Mouse (Mus musculus): ENCODE results near the gene Ripor1. TPM values are rescaled to one million over a fixed set of nuclear protein-coding genes. Genes with fewer than 3 reads are reported as not detected.
"Not testable (repeated sequence)": the region's sequence is repeated elsewhere in the genome, so short reads cannot be mapped to it uniquely, and the experiment has no call there.

Ripor1 gene
- 18.6 and 18.7 TPM in 2 replicates for polyA plus RNA-seq (2015; fragmentation: Nextera tagmentation; extraction: Ambion mirVana)

DNA sequence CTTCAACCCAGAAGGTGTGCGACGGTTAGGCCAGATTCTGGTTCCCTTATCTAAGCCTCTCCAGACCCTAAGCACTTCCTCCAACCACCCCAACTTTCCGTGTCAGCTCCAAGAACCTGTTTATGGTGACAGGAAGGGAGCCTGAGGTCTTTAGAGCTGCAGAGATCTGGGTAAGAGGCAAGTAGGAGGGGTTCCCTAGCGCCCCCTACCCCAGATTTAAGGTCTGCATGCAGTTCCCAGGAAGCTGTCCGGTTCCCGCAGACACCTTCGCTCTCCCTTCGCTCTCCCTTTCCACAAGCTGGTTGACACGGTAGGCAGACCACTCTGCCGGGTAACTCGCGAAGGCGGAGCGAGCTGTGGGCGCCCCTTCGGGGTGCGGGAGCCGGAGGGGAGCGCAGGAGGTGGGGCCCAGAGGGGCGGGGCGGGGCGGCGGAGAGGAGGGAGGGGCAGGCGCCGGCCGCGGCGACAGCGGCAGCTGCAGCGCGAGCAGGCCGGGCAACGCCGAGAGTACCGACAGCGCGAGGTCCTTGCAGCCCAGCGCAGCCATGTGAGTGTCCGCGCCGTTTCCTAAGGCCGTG is at the start of gene Ripor1:
TSS of gene Ripor1 (plus strand) at position 452 of the 578 bp plus-strand sequence.
- H3K4me3 ChIP-seq, result peak within 1 kb of the TSS; percentile 82
- peak within 1 kb of the TSS; percentile 89 for H3K9ac ChIP-seq
- H3K27ac ChIP-seq, result peak within 1 kb of the TSS; percentile 83
- no peaks in the 10 kb centered on the region for H3K36me3 ChIP-seq
- no peaks in the 10 kb centered on the region for H3K9me3 ChIP-seq
- H3K4me1 ChIP-seq, result peaks cover 25% of the 10 kb centered on the region
- peak within 1 kb of the TSS; percentile 98 for H3K4me2 ChIP-seq
- under 1% methylated on average over 41 of the region's 42 CpGs for WGBS
- peak; percentile 75 for ATAC-seq (ENCODE audit: insufficient number of reproducible peaks, insufficient read depth, low FRiP score, low TSS enrichment, low read depth)
- H3K27me3 ChIP-seq, result no peaks in the 10 kb centered on the region

DNA sequence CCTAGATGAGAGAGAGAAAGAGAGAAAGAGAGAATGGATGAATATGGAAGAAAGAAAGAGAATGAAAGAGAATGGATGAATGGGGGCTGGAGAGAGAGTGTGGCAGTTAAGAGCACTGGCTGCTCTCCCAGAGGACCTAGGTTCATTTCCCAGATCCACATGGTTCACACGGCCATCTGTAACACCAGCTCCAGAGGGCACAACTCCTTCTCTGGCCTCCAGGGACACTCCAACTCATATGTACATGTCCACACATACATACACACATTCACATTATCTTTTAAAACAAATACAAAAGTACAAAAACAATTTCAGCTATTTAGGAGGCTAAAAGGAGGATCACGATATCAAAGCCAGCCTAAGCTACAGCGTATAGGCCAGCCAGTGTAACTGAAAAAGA is 42.2 kb upstream of the Ripor1 start:
- H3K4me3 ChIP-seq, result no peak overlapping the region
- H3K9ac ChIP-seq, result no peak overlapping the region
- peaks cover 5% of the 10 kb centered on the region; the same call in 1 of the 2 replicates for H3K36me3 ChIP-seq
- H3K4me2 ChIP-seq, result no peak overlapping the region
- peaks cover 24% of the 10 kb centered on the region for H3K4me1 ChIP-seq
- H3K27ac ChIP-seq, result no peak overlapping the region
- H3K27me3 ChIP-seq, result peaks cover 8% of the 10 kb centered on the region; the same call in 1 of the 2 replicates
- 82% methylated on average over 3 of the region's 3 CpGs for WGBS
- H3K9me3 ChIP-seq, result no peaks in the 10 kb centered on the region
- no peak for ATAC-seq (ENCODE audit: insufficient number of reproducible peaks, insufficient read depth, low FRiP score, low TSS enrichment, low read depth)

DNA sequence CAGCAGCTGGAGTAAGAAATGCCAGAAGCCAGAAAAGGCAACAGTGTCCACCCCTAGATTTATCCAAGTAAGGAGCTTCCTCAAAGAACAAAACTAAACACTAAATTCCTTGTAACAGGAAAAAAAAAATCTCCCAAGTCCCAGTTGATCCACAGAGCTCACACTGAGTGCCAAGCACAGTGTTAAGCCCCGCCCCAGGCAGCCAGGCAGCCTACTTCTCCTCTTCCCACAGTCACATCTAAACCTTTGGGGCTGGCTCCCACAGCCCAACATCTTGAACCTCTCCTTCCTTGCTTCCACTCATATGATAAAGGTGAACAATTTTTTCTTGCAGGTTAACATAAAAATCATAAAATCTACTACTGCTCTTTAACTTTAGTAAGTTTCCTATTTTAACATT is 41.2 kb upstream of the Ripor1 start:
- 0 out of 2 replicates have a peak overlapping the region, but pooled peaks have one; percentile 6 for H3K9ac ChIP-seq
- no peaks in the 10 kb centered on the region for H3K9me3 ChIP-seq
- peaks cover 24% of the 10 kb centered on the region for H3K4me1 ChIP-seq
- ATAC-seq (ENCODE audit: insufficient number of reproducible peaks, insufficient read depth, low FRiP score, low TSS enrichment, low read depth), result no peak
- peaks cover 5% of the 10 kb centered on the region; the same call in 1 of the 2 replicates for H3K36me3 ChIP-seq
- no peak overlapping the region for H3K4me2 ChIP-seq
- no peak overlapping the region for H3K27ac ChIP-seq
- H3K27me3 ChIP-seq, result peaks cover 8% of the 10 kb centered on the region; the same call in 1 of the 2 replicates
- H3K4me3 ChIP-seq, result no peak overlapping the region
- WGBS, result 87% methylated on average over 1 of the region's 1 CpGs

DNA sequence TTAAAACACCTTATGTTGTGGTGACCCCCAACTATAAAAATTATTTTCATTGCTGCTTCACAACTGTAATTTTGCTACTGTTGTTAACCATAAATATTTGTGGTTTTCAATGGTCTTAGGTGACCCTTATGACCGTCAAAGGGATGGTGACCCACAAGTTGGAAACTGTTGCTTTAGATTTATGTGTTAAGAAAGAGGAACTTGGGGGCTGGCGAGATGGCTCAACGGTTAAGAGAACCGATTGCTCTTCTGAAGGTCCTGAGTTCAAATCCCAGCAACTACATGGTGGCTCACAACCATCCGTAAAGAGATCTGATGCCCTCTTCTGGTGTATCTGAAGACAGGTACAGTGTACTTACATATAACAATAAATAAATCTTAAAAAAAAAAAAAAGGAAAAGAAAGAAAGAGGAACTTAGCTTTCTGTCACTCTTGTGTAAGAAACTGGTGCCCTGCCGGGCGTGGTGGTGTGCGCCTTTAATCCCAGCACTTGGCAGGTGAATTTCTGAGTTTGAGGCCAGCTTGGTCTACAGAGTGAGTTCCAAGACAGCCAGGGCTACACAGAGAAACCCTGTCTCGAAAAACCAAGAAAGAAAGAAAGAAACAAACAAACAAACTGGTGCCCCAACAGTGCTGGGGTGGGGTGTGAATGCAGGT is 40.4 kb upstream of the Ripor1 start:
- peak overlapping the region; percentile 93 for H3K9ac ChIP-seq
- 82% methylated on average over 9 of the region's 9 CpGs for WGBS
- H3K4me3 ChIP-seq, result peak overlapping the region; percentile 91
- H3K27me3 ChIP-seq; H3K9me3 ChIP-seq; H3K36me3 ChIP-seq; H3K27ac ChIP-seq; ATAC-seq (ENCODE audit: insufficient number of reproducible peaks, insufficient read depth, low FRiP score, low TSS enrichment, low read depth): not testable (repeated sequence)
- peaks cover 24% of the 10 kb centered on the region for H3K4me1 ChIP-seq
- peak overlapping the region; percentile 87 for H3K4me2 ChIP-seq

DNA sequence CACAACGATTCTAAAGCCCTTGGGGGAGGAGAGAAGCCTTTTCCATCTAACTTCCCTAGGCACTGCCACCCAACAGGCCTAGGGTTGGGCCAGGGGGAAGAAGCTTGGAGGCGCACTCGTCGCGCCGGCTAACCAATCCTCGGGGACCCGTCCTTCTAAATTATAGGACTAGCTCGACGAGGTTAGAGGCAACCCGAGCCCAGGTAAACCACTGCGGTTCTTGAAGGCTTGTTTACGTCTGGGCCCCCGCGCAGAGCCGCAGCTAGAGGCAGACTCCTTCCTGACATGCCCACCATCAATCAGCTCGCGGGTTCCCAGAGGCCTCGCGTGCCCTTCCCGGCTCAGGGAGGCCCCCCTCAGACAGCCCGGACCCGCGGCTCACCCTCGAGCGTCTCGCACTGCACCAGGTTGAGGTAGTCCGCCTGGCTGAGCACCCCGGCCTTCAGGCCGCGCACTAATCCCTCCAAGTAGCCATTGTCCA is 39.6 kb upstream of the Ripor1 start:
- H3K27ac ChIP-seq, result peak overlapping the region; percentile 80

DNA sequence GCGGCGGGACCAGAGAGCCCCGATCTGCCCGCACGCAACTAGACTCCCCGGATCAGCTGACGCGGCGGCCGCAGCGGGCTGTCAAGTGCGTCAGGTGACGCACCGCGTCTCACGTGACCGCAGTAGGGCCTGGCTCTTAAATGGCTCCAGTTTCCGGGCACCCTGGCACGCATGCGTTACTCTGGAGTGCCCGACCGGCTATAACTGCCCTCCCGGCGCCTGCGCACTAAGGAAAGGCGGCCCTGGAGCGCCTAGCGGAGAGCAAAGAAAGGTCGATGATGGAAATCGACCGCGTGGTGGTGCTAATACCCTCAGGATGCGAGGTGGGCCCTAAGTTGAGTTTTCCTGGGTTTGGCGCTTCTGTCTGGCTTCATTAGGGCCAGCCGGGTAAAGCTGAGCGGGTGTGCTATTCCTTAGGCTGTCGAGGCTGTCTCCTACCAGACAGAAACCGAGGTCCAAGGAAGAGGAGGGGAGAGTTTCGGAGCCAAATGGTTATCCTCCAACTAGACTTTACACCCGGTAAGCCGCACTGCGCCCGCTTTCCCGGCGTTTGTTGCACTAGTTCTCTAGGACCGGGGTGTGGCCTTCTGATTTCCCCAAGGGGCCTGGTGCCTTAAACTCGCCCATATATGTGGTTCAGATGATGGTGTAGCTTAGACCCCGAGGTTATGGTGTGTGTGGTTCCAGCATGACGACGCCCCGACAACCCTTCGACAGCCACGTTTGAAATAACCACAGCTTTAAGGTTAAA is 38.9 kb upstream of the Ripor1 start, which contains the start of gene Atp6v0d1:
TSS of gene Atp6v0d1 (minus strand) at position 96 of the 751 bp plus-strand sequence.
- peak within 1 kb of the TSS; percentile 80 for H3K27ac ChIP-seq
- H3K9me3 ChIP-seq, result no peaks in the 10 kb centered on the region
- 3% methylated on average over 51 of the region's 53 CpGs for WGBS

More for the DNA sequence above, 39.6 kb upstream of the Ripor1 start:
- peak; percentile 56 for ATAC-seq (ENCODE audit: insufficient number of reproducible peaks, insufficient read depth, low FRiP score, low TSS enrichment, low read depth)
- peaks cover 5% of the 10 kb centered on the region; the same call in 1 of the 2 replicates for H3K36me3 ChIP-seq
- peak overlapping the region; percentile 87 for H3K4me2 ChIP-seq
- peak overlapping the region; percentile 93 for H3K9ac ChIP-seq
- peaks cover 24% of the 10 kb centered on the region for H3K4me1 ChIP-seq
- peak overlapping the region; percentile 91 for H3K4me3 ChIP-seq
- 1% methylated on average over 31 of the region's 31 CpGs for WGBS
- H3K9me3 ChIP-seq, result no peaks in the 10 kb centered on the region
- H3K27me3 ChIP-seq, result peaks cover 8% of the 10 kb centered on the region; the same call in 1 of the 2 replicates

DNA sequence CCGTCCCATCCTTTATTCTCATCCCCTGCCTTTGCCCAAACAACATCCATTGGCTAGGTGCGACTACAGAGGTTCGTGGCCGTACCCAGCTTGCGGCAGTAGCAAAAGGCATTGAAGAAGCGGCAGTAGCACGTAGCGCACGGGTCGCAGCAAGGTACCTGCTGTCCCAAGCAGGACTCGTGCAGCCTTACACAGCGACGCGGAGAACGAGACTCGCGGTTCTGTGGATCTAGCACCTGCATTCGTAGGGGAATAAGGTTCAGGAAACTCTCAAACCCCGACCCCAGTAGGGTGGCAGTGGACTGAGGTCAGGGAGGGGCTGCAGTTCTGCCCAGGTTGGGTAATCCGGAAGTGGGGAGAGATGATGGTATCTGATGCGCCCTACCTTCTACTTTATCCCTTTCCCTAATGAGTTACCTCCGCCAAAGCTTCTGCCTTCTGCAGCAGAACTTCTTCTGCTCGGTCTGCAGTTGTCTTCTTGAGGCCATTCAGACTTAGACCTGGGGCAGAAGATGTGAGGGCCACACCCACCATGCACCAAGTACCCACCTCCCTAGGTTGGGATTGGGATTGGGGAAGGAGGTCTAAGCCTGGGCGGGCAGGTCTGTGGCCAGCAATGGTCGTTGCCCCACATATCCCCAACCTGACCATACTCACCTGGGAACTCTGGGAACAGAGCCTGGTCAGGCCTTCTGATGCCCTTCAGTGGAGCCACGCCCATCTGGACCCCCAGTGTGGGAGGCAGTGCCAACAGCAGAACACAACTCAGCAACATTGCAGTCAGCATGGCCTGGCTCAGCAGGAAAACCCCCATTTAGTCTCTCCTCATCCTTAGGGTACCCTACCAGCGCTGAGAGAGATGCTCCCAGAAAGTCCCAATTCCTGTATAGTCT is 38.1 kb upstream of the Ripor1 start:
- no peak overlapping the region for H3K27ac ChIP-seq
- H3K4me1 ChIP-seq, result peaks cover 24% of the 10 kb centered on the region
- H3K4me3 ChIP-seq, result peak overlapping the region; percentile 91
- WGBS, result 31% methylated on average over 27 of the region's 27 CpGs
- H3K9ac ChIP-seq, result peak overlapping the region; percentile 93
- peaks cover 4% of the 10 kb centered on the region; the same call in 1 of the 2 replicates for H3K36me3 ChIP-seq
- H3K9me3 ChIP-seq, result no peaks in the 10 kb centered on the region
- H3K27me3 ChIP-seq, result peaks cover 8% of the 10 kb centered on the region; the same call in 1 of the 2 replicates
- H3K4me2 ChIP-seq, result peak overlapping the region; percentile 87
- no peak for ATAC-seq (ENCODE audit: insufficient number of reproducible peaks, insufficient read depth, low FRiP score, low TSS enrichment, low read depth)

More for the DNA sequence above, 38.9 kb upstream of the Ripor1 start, which contains the start of gene Atp6v0d1:
- Histone ChIP-seq H3K4me2 (peak within 1 kb of the TSS; percentile 87), H3K36me3 (peaks cover 5% of the 10 kb centered on the region; the same call in 1 of the 2 replicates), H3K4me3 (peak within 1 kb of the TSS; percentile 91), H3K4me1 (peaks cover 24% of the 10 kb centered on the region), H3K9ac (peak within 1 kb of the TSS; percentile 93), H3K27me3 (peaks cover 8% of the 10 kb centered on the region; the same call in 1 of the 2 replicates)
- peak; percentile 97 for ATAC-seq (ENCODE audit: insufficient number of reproducible peaks, insufficient read depth, low FRiP score, low TSS enrichment, low read depth)

DNA sequence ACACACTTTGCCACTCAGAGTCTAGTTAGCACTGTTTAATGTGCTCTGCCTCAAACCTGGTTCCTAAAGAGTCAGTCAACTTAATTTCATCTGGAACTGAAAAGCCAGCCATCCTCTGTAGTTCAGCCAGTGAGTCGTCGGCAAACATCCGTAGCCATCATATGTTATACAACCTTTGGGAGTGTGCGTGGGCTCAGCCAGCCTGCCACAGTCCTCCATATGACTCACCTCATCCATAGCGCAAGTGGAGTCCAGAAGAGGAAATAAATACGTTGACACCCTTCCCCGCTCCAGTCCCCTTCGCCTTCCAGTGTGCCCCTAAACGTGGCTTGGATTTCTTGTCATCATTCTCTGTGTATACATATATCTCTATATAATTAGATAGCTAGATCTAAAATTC is 33.2 kb upstream of the Ripor1 start:
- 87% methylated on average over 9 of the region's 9 CpGs for WGBS
- Histone ChIP-seq H3K4me1 (peaks cover 5% of the 10 kb centered on the region), H3K9me3 (no peaks in the 10 kb centered on the region), H3K4me3 (no peak overlapping the region), H3K27me3 (peaks cover 8% of the 10 kb centered on the region; the same call in 1 of the 2 replicates), H3K9ac (no peak overlapping the region), H3K36me3 (no peaks in the 10 kb centered on the region), H3K27ac (no peak overlapping the region), H3K4me2 (no peak overlapping the region)
- ATAC-seq (ENCODE audit: insufficient number of reproducible peaks, insufficient read depth, low FRiP score, low TSS enrichment, low read depth), result no peak

DNA sequence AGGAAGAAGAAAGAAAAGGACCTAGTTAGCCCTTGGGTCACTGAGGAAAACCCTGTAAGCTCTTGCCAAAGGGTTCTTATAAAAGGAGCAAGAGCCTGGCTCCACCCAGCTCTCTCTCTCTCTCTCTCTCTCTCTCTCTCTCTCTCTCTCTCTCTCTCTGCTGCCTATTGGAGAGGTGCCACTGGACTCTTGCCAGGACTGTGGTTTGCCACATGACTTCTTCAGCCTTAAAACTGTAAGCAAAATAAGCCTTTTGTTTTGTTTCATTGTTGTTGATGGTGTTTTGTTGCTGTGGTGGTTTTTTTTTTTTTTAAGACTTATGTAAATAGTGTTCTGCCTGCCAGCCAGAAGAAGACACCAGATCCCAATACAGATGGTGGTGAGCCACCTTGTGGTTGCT is 31.6 kb upstream of the Ripor1 start:
- H3K9me3 ChIP-seq, result no peaks in the 10 kb centered on the region
- no peaks in the 10 kb centered on the region for H3K4me1 ChIP-seq
- no peak for ATAC-seq (ENCODE audit: insufficient number of reproducible peaks, insufficient read depth, low FRiP score, low TSS enrichment, low read depth)
- H3K4me2 ChIP-seq, result no peak overlapping the region
- H3K4me3 ChIP-seq, result no peak overlapping the region
- no peaks in the 10 kb centered on the region for H3K27me3 ChIP-seq
- no peak overlapping the region for H3K27ac ChIP-seq
- H3K9ac ChIP-seq, result no peak overlapping the region
- H3K36me3 ChIP-seq, result no peaks in the 10 kb centered on the region

DNA sequence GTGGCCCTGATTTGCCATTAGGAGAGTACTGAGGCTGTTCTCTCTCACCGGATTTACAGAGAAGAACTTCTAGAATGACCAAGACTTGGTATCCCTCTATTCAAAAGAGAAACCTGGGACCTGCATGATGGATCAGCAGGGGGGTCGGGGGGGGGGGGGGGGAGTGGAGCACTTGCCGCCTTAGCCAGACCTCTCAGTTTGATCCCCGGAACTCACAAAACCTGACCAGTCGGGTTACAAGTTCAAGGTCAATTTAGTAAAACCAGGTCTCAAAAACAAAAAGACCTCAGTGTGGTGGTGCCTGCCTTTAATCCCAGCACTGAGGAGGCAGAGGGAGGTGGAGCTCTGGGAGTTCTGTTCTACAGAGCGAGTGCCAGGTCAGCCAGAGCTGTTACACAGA is 30.3 kb upstream of the Ripor1 start:
- Histone ChIP-seq H3K27me3 (no peaks in the 10 kb centered on the region), H3K36me3 (no peaks in the 10 kb centered on the region), H3K9ac (no peak overlapping the region), H3K4me3 (no peak overlapping the region), H3K4me2 (no peak overlapping the region), H3K4me1 (no peaks in the 10 kb centered on the region), H3K9me3 (no peaks in the 10 kb centered on the region), H3K27ac (no peak overlapping the region)
- no peak for ATAC-seq (ENCODE audit: insufficient number of reproducible peaks, insufficient read depth, low FRiP score, low TSS enrichment, low read depth)
- WGBS, result 36% methylated on average over 6 of the region's 6 CpGs

Data from embryonic facial prominence, embryonic 13.5 days (tissue).